Mouse (Mus musculus): Measurements from ENCODE around the gene Zfp984. TPM values are rescaled to one million over a fixed set of nuclear protein-coding genes. Genes with fewer than 3 reads are reported as not detected.
"Not testable (repeated sequence)": the region's sequence is repeated elsewhere in the genome, so short reads cannot be mapped to it uniquely, and the experiment has no call there.

The Zfp984 gene
- total and polyA plus RNA-seq, 2 experiments from 2014 or later: 3.1 to 3.7 TPM

GRCm38 (mm10) chr4:147794026-147794665 lies 15.4 kb downstream of the Zfp984 start:
- not testable (repeated sequence) for H3K27me3 ChIP-seq (ENCODE audit: insufficient read depth, low read length); DNase-seq (ENCODE audit: low spot score); H3K4me1 ChIP-seq (ENCODE audit: insufficient read depth, low read length); H3K4me2 ChIP-seq (ENCODE audit: low read depth, low read length, poor library complexity, severe bottlenecking); H3K9ac ChIP-seq (replicated peaks; ENCODE audit: low read length, poor library complexity, severe bottlenecking); H3K27ac ChIP-seq (ENCODE audit: low read depth, low read length); H3K36me3 ChIP-seq (ENCODE audit: insufficient read depth, low read length); H3K4me3 ChIP-seq (ENCODE audit: low read depth, low read length); ATAC-seq (ENCODE audit: low FRiP score)
- peaks cover 16% of the 10 kb centered on the region for H3K9me3 ChIP-seq (ENCODE audit: low read length)
- WGBS: 88% methylated on average over 1 of the region's 3 CpGs

DNA sequence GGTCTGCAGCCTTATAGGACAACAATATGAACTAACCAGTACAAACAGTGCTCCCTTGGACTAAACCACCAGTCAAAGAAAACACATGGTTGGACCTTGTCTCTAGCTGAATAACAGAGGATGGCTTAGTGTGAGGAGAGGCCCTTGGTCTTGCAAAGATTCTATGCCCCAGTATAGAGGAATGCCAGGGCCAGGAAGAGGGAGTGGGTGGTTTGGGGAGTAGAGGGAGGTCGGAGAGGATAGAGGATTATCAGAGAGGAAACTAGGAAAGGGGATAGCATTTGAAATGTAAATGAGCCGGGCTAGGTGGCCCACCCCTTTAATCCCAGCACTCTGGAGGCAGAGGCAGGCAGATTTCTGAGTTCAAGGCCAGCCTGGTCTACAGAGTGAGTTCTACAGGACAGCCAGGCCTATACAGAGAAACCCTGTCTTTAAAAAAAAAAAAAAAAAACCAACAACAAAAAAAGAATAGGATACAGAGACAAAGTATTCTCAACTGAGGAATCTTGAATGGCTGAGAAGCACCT lies 16.1 kb downstream of the Zfp984 start:
- not testable (repeated sequence) for H3K27me3 ChIP-seq (ENCODE audit: insufficient read depth, low read length); H3K36me3 ChIP-seq (ENCODE audit: insufficient read depth, low read length); H3K27ac ChIP-seq (ENCODE audit: low read depth, low read length); H3K4me3 ChIP-seq (ENCODE audit: low read depth, low read length); H3K4me1 ChIP-seq (ENCODE audit: insufficient read depth, low read length); H3K4me2 ChIP-seq (ENCODE audit: low read depth, low read length, poor library complexity, severe bottlenecking); H3K9ac ChIP-seq (replicated peaks; ENCODE audit: low read length, poor library complexity, severe bottlenecking); ATAC-seq (ENCODE audit: low FRiP score); DNase-seq (ENCODE audit: low spot score)
- peaks cover 19% of the 10 kb centered on the region for H3K9me3 ChIP-seq (ENCODE audit: low read length)
- WGBS: 55% methylated on average over 2 of the region's 2 CpGs

DNA sequence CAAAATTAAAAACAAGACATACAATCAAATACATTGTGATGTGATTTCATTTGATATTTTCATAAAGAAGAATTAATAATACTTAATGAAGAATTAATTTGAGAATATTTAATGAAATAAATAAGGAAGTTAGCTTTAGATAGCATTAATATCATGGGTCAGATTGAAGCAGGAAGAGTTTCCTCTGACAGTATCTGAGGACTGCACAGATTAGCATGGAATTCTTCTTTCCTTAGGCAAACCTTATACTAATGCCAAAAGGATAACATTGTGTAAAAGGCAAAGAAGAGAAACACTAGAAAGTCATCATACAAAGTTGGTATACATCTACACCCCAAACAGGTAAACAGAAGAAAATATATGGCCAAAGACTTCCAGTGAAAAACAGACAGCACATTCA lies 17.9 kb downstream of the Zfp984 start:
- H3K9me3 ChIP-seq (ENCODE audit: low read length): peaks cover 22% of the 10 kb centered on the region

DNA sequence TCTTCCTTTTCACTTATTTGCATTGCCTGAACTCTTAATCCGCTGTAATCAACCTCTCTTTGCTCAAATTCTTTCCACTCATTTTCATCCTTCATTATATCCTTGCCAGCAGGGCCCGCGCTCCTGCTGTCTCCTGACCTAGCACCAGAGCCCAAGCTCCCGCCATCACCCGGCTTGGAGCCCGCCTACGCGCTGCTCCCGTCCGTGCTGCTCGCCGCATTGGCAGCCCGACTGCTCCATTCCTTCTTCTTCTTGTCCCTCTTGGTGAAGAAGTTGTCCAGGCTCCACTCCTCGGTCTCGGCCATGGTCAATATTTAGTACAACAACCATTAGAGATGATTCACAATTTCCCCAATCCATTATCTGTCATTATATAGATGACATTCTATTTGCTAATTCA lies 63.3 kb downstream of the Zfp984 start:
- H3K9ac ChIP-seq (replicated peaks; ENCODE audit: low read length, poor library complexity, severe bottlenecking); H3K4me1 ChIP-seq (ENCODE audit: insufficient read depth, low read length); H3K4me3 ChIP-seq (ENCODE audit: low read depth, low read length); H3K27me3 ChIP-seq (ENCODE audit: insufficient read depth, low read length); H3K4me2 ChIP-seq (ENCODE audit: low read depth, low read length, poor library complexity, severe bottlenecking); H3K36me3 ChIP-seq (ENCODE audit: insufficient read depth, low read length); H3K27ac ChIP-seq (ENCODE audit: low read depth, low read length); DNase-seq (ENCODE audit: low spot score); ATAC-seq (ENCODE audit: low FRiP score); H3K9me3 ChIP-seq (ENCODE audit: low read length): not testable (repeated sequence)
- WGBS: 95% methylated on average over 14 of the region's 15 CpGs

More for the DNA sequence above, 17.9 kb downstream of the Zfp984 start:
- H3K4me1 ChIP-seq (ENCODE audit: insufficient read depth, low read length); H3K4me2 ChIP-seq (ENCODE audit: low read depth, low read length, poor library complexity, severe bottlenecking); H3K27ac ChIP-seq (ENCODE audit: low read depth, low read length); ATAC-seq (ENCODE audit: low FRiP score); DNase-seq (ENCODE audit: low spot score); H3K4me3 ChIP-seq (ENCODE audit: low read depth, low read length); H3K9ac ChIP-seq (replicated peaks; ENCODE audit: low read length, poor library complexity, severe bottlenecking); H3K27me3 ChIP-seq (ENCODE audit: insufficient read depth, low read length); H3K36me3 ChIP-seq (ENCODE audit: insufficient read depth, low read length): not testable (repeated sequence)

DNA sequence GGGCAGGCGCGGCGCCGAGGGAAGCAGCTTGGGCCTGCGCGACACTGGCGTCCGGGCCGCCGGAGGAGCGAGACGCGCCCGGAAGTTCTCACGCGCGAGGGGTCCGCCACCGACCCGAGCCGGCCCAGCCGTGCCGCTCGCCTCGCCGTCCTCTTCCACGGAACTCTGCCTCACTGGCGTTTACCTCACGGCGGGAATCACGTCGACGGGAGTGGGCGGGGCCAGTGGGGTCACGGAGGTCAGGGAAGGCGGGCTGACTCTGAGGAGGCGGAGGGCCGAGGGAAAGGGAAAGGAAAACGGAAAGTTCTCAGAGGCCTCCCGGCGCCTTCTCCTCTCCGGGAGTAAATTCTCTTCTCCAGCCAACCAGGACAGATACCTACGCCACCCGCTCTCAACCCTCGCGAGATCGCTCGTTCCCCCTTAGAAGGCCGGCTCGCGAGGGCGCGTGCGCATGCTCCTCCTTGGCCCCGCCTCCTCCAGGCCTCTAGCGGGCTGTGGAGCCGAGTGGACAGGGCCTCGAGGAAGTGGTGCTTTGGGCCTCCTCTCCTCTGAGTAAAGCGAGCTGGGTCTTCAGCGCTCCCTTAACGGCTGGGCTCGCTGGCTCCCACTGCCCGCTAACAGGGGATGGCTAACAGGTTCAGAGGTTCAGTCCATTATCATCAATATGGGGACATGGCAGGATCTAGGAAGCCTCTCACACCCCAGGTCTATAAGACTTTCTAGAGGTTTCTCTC lies 70.8 kb downstream of the Zfp984 start:
- H3K4me1 ChIP-seq (ENCODE audit: insufficient read depth, low read length); ATAC-seq (ENCODE audit: low FRiP score); H3K9me3 ChIP-seq (ENCODE audit: low read length); H3K36me3 ChIP-seq (ENCODE audit: insufficient read depth, low read length); H3K27me3 ChIP-seq (ENCODE audit: insufficient read depth, low read length); H3K27ac ChIP-seq (ENCODE audit: low read depth, low read length); H3K9ac ChIP-seq (replicated peaks; ENCODE audit: low read length, poor library complexity, severe bottlenecking): not testable (repeated sequence)
- Histone ChIP-seq H3K4me3 (ENCODE audit: low read depth, low read length) (peak overlapping the region; percentile 25), H3K4me2 (ENCODE audit: low read depth, low read length, poor library complexity, severe bottlenecking) (peak overlapping the region; percentile 27; the same call in 1 of the 2 replicates)
- DNase-seq (ENCODE audit: low spot score): peak; percentile 2
- WGBS: 32% methylated on average over 51 of the region's 63 CpGs

Other genes starting within 250 kb of the Zfp984 start
- gene Zfp979, start 167.3 kb downstream of the Zfp984 start, total RNA-seq (2014; rRNA removed): 1.6 and 2.1 TPM in 2 replicates
- gene Zfp979, start 167.3 kb downstream of the Zfp984 start, polyA plus RNA-seq (2015; fragmentation: Nextera tagmentation; extraction: Ambion mirVana): 2.0 and 3.0 TPM in 2 replicates
- gene Zfp534, start 107.2 kb downstream of the Zfp984 start, total RNA-seq (2014; rRNA removed): not detected in 2 replicates
- gene Zfp534, start 107.2 kb downstream of the Zfp984 start, polyA plus RNA-seq (2015; fragmentation: Nextera tagmentation; extraction: Ambion mirVana): not detected in 2 replicates
- gene Zfp933, start 38.6 kb upstream of the Zfp984 start, total RNA-seq (2014; rRNA removed): 11.2 and 12.9 TPM in 2 replicates
- 4.2 and 5.5 TPM in 2 replicates for gene Zfp933, start 38.6 kb upstream of the Zfp984 start, polyA plus RNA-seq (2015; fragmentation: Nextera tagmentation; extraction: Ambion mirVana)
- gene Miip, start 59.0 kb upstream of the Zfp984 start, total RNA-seq (2014; rRNA removed): 24.1 and 36.5 TPM in 2 replicates
- gene Miip, start 59.0 kb upstream of the Zfp984 start, polyA plus RNA-seq (2015; fragmentation: Nextera tagmentation; extraction: Ambion mirVana): 29.2 and 37.3 TPM in 2 replicates
- 5.0 and 5.1 TPM in 2 replicates for gene Fv1, start 59.2 kb upstream of the Zfp984 start, total RNA-seq (2014; rRNA removed)
- gene Fv1, start 59.2 kb upstream of the Zfp984 start, polyA plus RNA-seq (2015; fragmentation: Nextera tagmentation; extraction: Ambion mirVana): 3.1 and 3.4 TPM in 2 replicates
- gene Mfn2, start 94.9 kb upstream of the Zfp984 start, total RNA-seq (2014; rRNA removed): 92.3 and 97.7 TPM in 2 replicates
- 96.9 and 99.0 TPM in 2 replicates for gene Mfn2, start 94.9 kb upstream of the Zfp984 start, polyA plus RNA-seq (2015; fragmentation: Nextera tagmentation; extraction: Ambion mirVana)
- 25.1 and 26.1 TPM in 2 replicates for gene Plod1, start 127.0 kb upstream of the Zfp984 start, total RNA-seq (2014; rRNA removed)
- 20.0 and 20.2 TPM in 2 replicates for gene Plod1, start 127.0 kb upstream of the Zfp984 start, polyA plus RNA-seq (2015; fragmentation: Nextera tagmentation; extraction: Ambion mirVana)
- 56.8 and 68.3 TPM in 2 replicates for gene 2510039O18Rik, start 131.1 kb upstream of the Zfp984 start, total RNA-seq (2014; rRNA removed)
- gene 2510039O18Rik, start 131.1 kb upstream of the Zfp984 start, polyA plus RNA-seq (2015; fragmentation: Nextera tagmentation; extraction: Ambion mirVana): 10.6 and 12.3 TPM in 2 replicates
- not detected in 2 replicates for gene Nppb, start 176.0 kb upstream of the Zfp984 start, total RNA-seq (2014; rRNA removed)
- gene Nppb, start 176.0 kb upstream of the Zfp984 start, polyA plus RNA-seq (2015; fragmentation: Nextera tagmentation; extraction: Ambion mirVana): 0.29 TPM in 1 of 2 replicates, not detected in the other
- 2.2 and 2.9 TPM in 2 replicates for gene Nppa, start 190.9 kb upstream of the Zfp984 start, total RNA-seq (2014; rRNA removed)
- gene Nppa, start 190.9 kb upstream of the Zfp984 start, polyA plus RNA-seq (2015; fragmentation: Nextera tagmentation; extraction: Ambion mirVana): 4.5 and 6.1 TPM in 2 replicates
- gene Clcn6, start 229.0 kb upstream of the Zfp984 start, total RNA-seq (2014; rRNA removed): 58.2 and 64.9 TPM in 2 replicates
- 26.1 and 26.5 TPM in 2 replicates for gene Clcn6, start 229.0 kb upstream of the Zfp984 start, polyA plus RNA-seq (2015; fragmentation: Nextera tagmentation; extraction: Ambion mirVana)
- gene Mthfr, start 229.3 kb upstream of the Zfp984 start, total RNA-seq (2014; rRNA removed): 34.4 and 51.1 TPM in 2 replicates
- gene Mthfr, start 229.3 kb upstream of the Zfp984 start, polyA plus RNA-seq (2015; fragmentation: Nextera tagmentation; extraction: Ambion mirVana): 10.1 and 12.4 TPM in 2 replicates